In the genomic region with DNA sequence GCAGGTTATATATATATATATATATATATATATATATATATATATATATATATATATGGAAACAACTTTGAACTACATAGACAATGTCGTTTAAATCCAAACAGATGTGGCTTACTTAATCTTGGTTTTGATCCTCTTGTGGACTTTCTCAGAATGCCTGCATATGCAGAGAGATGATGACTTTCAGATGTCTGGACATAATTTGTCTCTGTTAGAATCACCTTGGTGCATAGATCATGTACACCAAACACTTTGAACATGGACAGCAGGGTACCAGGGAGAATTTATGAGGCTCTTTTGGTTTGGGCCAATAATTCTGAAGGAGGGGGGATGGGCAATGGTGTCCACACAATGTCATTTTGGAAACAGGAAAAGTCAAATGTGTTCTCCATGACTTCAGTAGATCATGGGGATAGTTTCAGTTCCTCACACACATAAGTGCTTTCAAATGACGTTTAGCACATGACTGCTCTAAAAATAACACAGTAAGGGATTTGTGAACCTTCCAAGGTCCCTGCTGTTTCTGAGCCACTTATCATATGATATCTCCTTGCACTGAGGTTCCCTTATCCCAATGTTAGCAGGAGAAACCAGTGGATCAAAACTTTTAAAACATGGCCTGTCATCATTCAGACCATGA, we compare ENCODE assay signal across 21 mouse cellular contexts.
A peak's percentile ranks its signal among the peaks of the same experiment; 100 is the strongest.
DNase-seq lines count a peak whose midpoint lies in the region; ATAC-seq lines count a peak whose summit lies in the region.
"Had no signal": no experiment of that assay in that cellular context is flagged by ENCODE, and none has a peak within 500 bp of the region (broad histone marks: within the 10 kb centered on the region; RNA-seq: fewer than 3 reads in every experiment).

No protein-coding gene starts in this region.

- H3K27me3 ChIP-seq in heart, embryonic 13.5 days (replicated peaks), result no peaks in the 10 kb centered on the region
- H3K27me3 ChIP-seq: forebrain, embryonic 12.5 days; neural tube, embryonic 12.5 days had no signal

- H3K9me3 ChIP-seq in heart, embryonic 13.5 days, result no peaks in the 10 kb centered on the region
- H3K9me3 ChIP-seq: forebrain, embryonic 12.5 days; neural tube, embryonic 12.5 days had no signal

- WGBS in heart, embryonic 13.5 days, result 23% methylated on average over 2 of the region's 2 CpGs

- H3K4me1 ChIP-seq in heart, embryonic 13.5 days, result peaks cover 11% of the 10 kb centered on the region

- peak; percentile 25 for DNase-seq in embryo, embryonic 10 days (ENCODE audit: low spot score)
- DNase-seq in embryo, embryonic 9.5 days (ENCODE audit: extremely low spot score), result no peak
- DNase-seq in heart, postnatal 14 days, result no peak
- DNase-seq in embryo, embryonic 11.5 days (ENCODE audit: low read depth, low spot score), result peak; percentile 48
- DNase-seq in kidney, postnatal 10 days, result no peak
- DNase-seq in right cerebral cortex, adult 18-20 months, result no peak
- DNase-seq: adrenal gland, adult 2 months; cerebellum, adult 8-10 months; kidney, adult 11 months; layer of hippocampus, postnatal 36 days; liver; lung, adult 18-20 months; lung, postnatal 14 days had no signal

- peak overlapping the region; percentile 45; the same call in 1 of the 2 replicates for H3K27ac ChIP-seq in heart, embryonic 13.5 days (replicated peaks)
- H3K27ac ChIP-seq: forebrain, embryonic 12.5 days; hindbrain, postnatal 0 days; kidney, postnatal 0 days; layer of hippocampus, adult 2 months; neural tube, embryonic 12.5 days had no signal

- no peak for ATAC-seq in heart, embryonic 13.5 days (ENCODE audit: extremely low read depth, insufficient number of reproducible peaks, low FRiP score, low TSS enrichment)
- peak; percentile 65 for ATAC-seq in megakaryocyte progenitor cell, adult 5-6 weeks (replicated peaks; ENCODE audit: poor library complexity)
- ATAC-seq: hindbrain, postnatal 0 days had no signal

- H3K36me3 ChIP-seq in heart, embryonic 13.5 days, result no peaks in the 10 kb centered on the region
- H3K36me3 ChIP-seq: forebrain, embryonic 12.5 days; neural tube, embryonic 12.5 days had no signal

- no peak overlapping the region for H3K4me2 ChIP-seq in heart, embryonic 13.5 days
- H3K4me2 ChIP-seq: forebrain, embryonic 12.5 days; midbrain, embryonic 11.5 days; neural tube, embryonic 12.5 days had no signal

- intact Hi-C loops in heart, postnatal 14 days (cut with DNase I), result no loop called here

- no peak overlapping the region for H3K4me3 ChIP-seq in heart, embryonic 13.5 days
- H3K4me3 ChIP-seq: forebrain, embryonic 12.5 days; layer of hippocampus, adult 2 months; neural tube, embryonic 12.5 days had no signal

- H3K9ac ChIP-seq in heart, embryonic 13.5 days, result no peak overlapping the region
- H3K9ac ChIP-seq: forebrain, embryonic 12.5 days; neural tube, embryonic 12.5 days had no signal

Comparison
In these comparisons a context has a peak if more than half of its experiments do, and no peak if none do; other contexts are left out.
1. DNase-seq: peak in embryo, embryonic 10 days (single experiment) and embryo, embryonic 11.5 days (single experiment); none in embryo, embryonic 9.5 days (single experiment), heart, postnatal 14 days (0 of 2), kidney, postnatal 10 days (single experiment) and right cerebral cortex, adult 18-20 months (single experiment).